Mouse (Mus musculus): ENCODE data around the gene Ifng. TPM values are rescaled to one million over a fixed set of nuclear protein-coding genes. Genes with fewer than 3 reads are reported as not detected.

Gene Ifng
- polyA plus RNA-seq, 1 experiment from 2014 or later = not detected

GRCm38 (mm10) chr10:118480793-118481192, 39.9 kb downstream of the Ifng start:
- Histone ChIP-seq H3K4me1 (replicated peaks) (no peaks in the 10 kb centered on the region), H3K4me3 (replicated peaks) (no peak overlapping the region), H3K27me3 (no peaks in the 10 kb centered on the region), H3K9ac (no peak overlapping the region), H3K4me2 (no peak overlapping the region), H3K9me3 (replicated peaks) (no peaks in the 10 kb centered on the region), H3K27ac (replicated peaks) (no peak overlapping the region), H3K36me3 (replicated peaks) (no peaks in the 10 kb centered on the region)
- 10% methylated on average over 7 of the region's 7 CpGs for WGBS (ENCODE audit: insufficient replicate concordance)
- ATAC-seq (ENCODE audit: insufficient read depth) = no peak

GRCm38 (mm10) chr10:118494109-118494508, 53.3 kb downstream of the Ifng start:
- no peak for ATAC-seq (ENCODE audit: insufficient read depth)
- Histone ChIP-seq H3K4me1 (replicated peaks) (no peaks in the 10 kb centered on the region), H3K36me3 (replicated peaks) (no peaks in the 10 kb centered on the region), H3K9me3 (replicated peaks) (no peaks in the 10 kb centered on the region), H3K4me2 (no peak overlapping the region), H3K9ac (no peak overlapping the region), H3K27me3 (no peaks in the 10 kb centered on the region), H3K4me3 (replicated peaks) (no peak overlapping the region), H3K27ac (replicated peaks) (no peak overlapping the region)
- WGBS (ENCODE audit: insufficient replicate concordance) = 68% methylated on average over 1 of the region's 1 CpGs

GRCm38 (mm10) chr10:118495362-118495761, 54.5 kb downstream of the Ifng start:
- 66% methylated on average over 1 of the region's 1 CpGs for WGBS (ENCODE audit: insufficient replicate concordance)
- Histone ChIP-seq H3K4me2 (no peak overlapping the region), H3K4me3 (replicated peaks) (no peak overlapping the region)

More at GRCm38 (mm10) chr10:118495362-118495761, 54.5 kb downstream of the Ifng start:
- H3K4me1 ChIP-seq (replicated peaks) = no peaks in the 10 kb centered on the region
- no peak overlapping the region for H3K9ac ChIP-seq
- H3K27me3 ChIP-seq = no peaks in the 10 kb centered on the region
- H3K27ac ChIP-seq (replicated peaks) = no peak overlapping the region
- H3K36me3 ChIP-seq (replicated peaks) = no peaks in the 10 kb centered on the region
- H3K9me3 ChIP-seq (replicated peaks) = no peaks in the 10 kb centered on the region
- no peak for ATAC-seq (ENCODE audit: insufficient read depth)

Other genes starting within 250 kb of the Ifng start
- gene Il22, start 236.1 kb upstream of the Ifng start, polyA plus RNA-seq (2015; fragmentation: Nextera tagmentation; extraction: Ambion mirVana) = not detected in 2 replicates
- not detected in 2 replicates for gene Gm32717, start 200.3 kb upstream of the Ifng start, polyA plus RNA-seq (2015; fragmentation: Nextera tagmentation; extraction: Ambion mirVana)
- gene Gm32802, start 182.4 kb upstream of the Ifng start, polyA plus RNA-seq (2015; fragmentation: Nextera tagmentation; extraction: Ambion mirVana) = not detected in 2 replicates
- gene Iltifb, start 146.0 kb upstream of the Ifng start, polyA plus RNA-seq (2015; fragmentation: Nextera tagmentation; extraction: Ambion mirVana) = not detected in 2 replicates
- not detected in 2 replicates for gene Gm9040, start 114.1 kb upstream of the Ifng start, polyA plus RNA-seq (2015; fragmentation: Nextera tagmentation; extraction: Ambion mirVana)
- gene Gm9044, start 108.6 kb upstream of the Ifng start, polyA plus RNA-seq (2015; fragmentation: Nextera tagmentation; extraction: Ambion mirVana) = not detected in 2 replicates
- gene Gm9045, start 103.2 kb upstream of the Ifng start, polyA plus RNA-seq (2015; fragmentation: Nextera tagmentation; extraction: Ambion mirVana) = not detected in 2 replicates
- gene Gm9046, start 97.8 kb upstream of the Ifng start, polyA plus RNA-seq (2015; fragmentation: Nextera tagmentation; extraction: Ambion mirVana) = not detected in 2 replicates
- not detected in 2 replicates for gene Gm9048, start 92.4 kb upstream of the Ifng start, polyA plus RNA-seq (2015; fragmentation: Nextera tagmentation; extraction: Ambion mirVana)
- gene Gm9049, start 86.9 kb upstream of the Ifng start, polyA plus RNA-seq (2015; fragmentation: Nextera tagmentation; extraction: Ambion mirVana) = not detected in 2 replicates